Mouse (Mus musculus): Measurements from ENCODE around the gene Sall4. TPM values are rescaled to one million over a fixed set of nuclear protein-coding genes. Genes with fewer than 3 reads are reported as not detected.

The Sall4 gene
- polyA plus RNA-seq, 1 experiment, result not detected

DNA sequence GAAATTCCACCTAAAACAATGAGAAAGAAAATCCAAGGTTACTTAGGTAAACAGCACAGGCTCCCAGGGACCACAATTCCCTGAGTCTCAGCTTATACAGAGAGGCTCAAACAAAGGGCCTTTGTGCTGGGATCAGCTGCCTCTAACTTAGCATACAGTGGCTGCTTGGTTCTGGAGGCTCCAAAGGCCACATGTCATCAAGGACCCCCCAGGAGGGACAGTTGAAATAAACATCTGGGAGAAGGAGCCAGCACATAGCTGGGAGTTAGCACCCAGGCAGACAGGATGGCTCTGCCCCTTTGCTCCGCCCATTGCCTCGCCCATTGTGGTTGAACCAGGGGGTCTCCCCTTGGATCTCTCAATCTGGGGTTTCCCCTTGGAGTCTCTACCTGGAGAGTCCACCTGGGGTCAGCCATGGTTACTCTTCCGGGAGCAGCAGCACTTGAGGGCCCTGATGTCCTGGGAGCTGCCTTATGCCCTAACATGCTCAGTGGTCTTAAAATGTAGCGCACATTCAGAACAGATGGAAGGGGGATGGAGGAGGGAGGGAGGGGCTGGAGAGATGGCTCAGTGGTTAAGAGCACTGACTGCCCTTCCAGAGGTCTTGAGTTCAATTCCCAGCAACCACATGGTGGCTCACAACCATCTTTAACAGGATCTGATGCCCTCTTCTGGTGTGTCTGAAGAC, 23.5 kb upstream of the Sall4 start:
- no peaks in the 10 kb centered on the region for H3K4me1 ChIP-seq (ENCODE audit: control insufficient read depth, insufficient read depth, insufficient read length)
- no peak for TF ChIP-seq CTCF (IDR thresholded peaks at IDR 0.05; ENCODE audit: extremely low read depth, insufficient read depth, insufficient read length, insufficient replicate concordance)
- TF ChIP-seq POLR2A (IDR thresholded peaks at IDR 0.05; ENCODE audit: low read depth, low read length), result no peak
- H3K27me3 ChIP-seq (ENCODE audit: control insufficient read depth, insufficient read depth, low read length), result no peaks in the 10 kb centered on the region
- H3K27ac ChIP-seq (ENCODE audit: insufficient read depth, low read length), result no peak overlapping the region
- WGBS, result 87% methylated on average over 4 of the region's 4 CpGs
- no peak overlapping the region for H3K4me3 ChIP-seq (ENCODE audit: extremely low read depth, insufficient read depth, insufficient read length)
- no peaks in the 10 kb centered on the region for H3K36me3 ChIP-seq (ENCODE audit: control insufficient read depth, insufficient read depth, low read length)
- DNase-seq (ENCODE audit: low read depth in 1 of 2, low spot score in 2 of 2), result no peak

GRCm38 (mm10) chr2:168786174-168786573, 18.4 kb upstream of the Sall4 start:
- H3K4me1 ChIP-seq (ENCODE audit: control insufficient read depth, insufficient read depth, insufficient read length), result no peaks in the 10 kb centered on the region
- TF ChIP-seq CTCF (IDR thresholded peaks at IDR 0.05; ENCODE audit: extremely low read depth, insufficient read depth, insufficient read length, insufficient replicate concordance), result no peak
- TF ChIP-seq POLR2A (IDR thresholded peaks at IDR 0.05; ENCODE audit: low read depth, low read length), result no peak
- DNase-seq (ENCODE audit: low read depth in 1 of 2, low spot score in 2 of 2), result no peak
- H3K27me3 ChIP-seq (ENCODE audit: control insufficient read depth, insufficient read depth, low read length), result no peaks in the 10 kb centered on the region
- H3K4me3 ChIP-seq (ENCODE audit: extremely low read depth, insufficient read depth, insufficient read length), result no peak overlapping the region
- H3K27ac ChIP-seq (ENCODE audit: insufficient read depth, low read length), result no peak overlapping the region
- H3K36me3 ChIP-seq (ENCODE audit: control insufficient read depth, insufficient read depth, low read length), result no peaks in the 10 kb centered on the region
- WGBS, result 87% methylated on average over 9 of the region's 9 CpGs

GRCm38 (mm10) chr2:168780596-168780995, 12.9 kb upstream of the Sall4 start:
- Histone ChIP-seq H3K4me1 (ENCODE audit: control insufficient read depth, insufficient read depth, insufficient read length) (no peaks in the 10 kb centered on the region), H3K4me3 (ENCODE audit: extremely low read depth, insufficient read depth, insufficient read length) (no peak overlapping the region), H3K27ac (ENCODE audit: insufficient read depth, low read length) (no peak overlapping the region), H3K36me3 (ENCODE audit: control insufficient read depth, insufficient read depth, low read length) (no peaks in the 10 kb centered on the region), H3K27me3 (ENCODE audit: control insufficient read depth, insufficient read depth, low read length) (no peaks in the 10 kb centered on the region)
- 83% methylated on average over 9 of the region's 9 CpGs for WGBS
- TF ChIP-seq CTCF (IDR thresholded peaks at IDR 0.05; ENCODE audit: extremely low read depth, insufficient read depth, insufficient read length, insufficient replicate concordance) (no peak), POLR2A (IDR thresholded peaks at IDR 0.05; ENCODE audit: low read depth, low read length) (no peak)
- no peak for DNase-seq (ENCODE audit: low read depth in 1 of 2, low spot score in 2 of 2)

- no peaks in the 10 kb centered on the region for H3K36me3 ChIP-seq (ENCODE audit: control insufficient read depth, insufficient read depth, low read length)
- no peaks in the 10 kb centered on the region for H3K4me1 ChIP-seq (ENCODE audit: control insufficient read depth, insufficient read depth, insufficient read length)
- 69% methylated on average over 9 of the region's 9 CpGs for WGBS
- H3K27ac ChIP-seq (ENCODE audit: insufficient read depth, low read length), result no peak overlapping the region
- TF ChIP-seq CTCF (IDR thresholded peaks at IDR 0.05; ENCODE audit: extremely low read depth, insufficient read depth, insufficient read length, insufficient replicate concordance) (no peak), POLR2A (IDR thresholded peaks at IDR 0.05; ENCODE audit: low read depth, low read length) (no peak)
- no peak for DNase-seq (ENCODE audit: low read depth in 1 of 2, low spot score in 2 of 2)
- no peak overlapping the region for H3K4me3 ChIP-seq (ENCODE audit: extremely low read depth, insufficient read depth, insufficient read length)
- no peaks in the 10 kb centered on the region for H3K27me3 ChIP-seq (ENCODE audit: control insufficient read depth, insufficient read depth, low read length)
Measured at GRCm38 (mm10) chr2:168780024-168780423, 12.3 kb upstream of the Sall4 start.

DNA sequence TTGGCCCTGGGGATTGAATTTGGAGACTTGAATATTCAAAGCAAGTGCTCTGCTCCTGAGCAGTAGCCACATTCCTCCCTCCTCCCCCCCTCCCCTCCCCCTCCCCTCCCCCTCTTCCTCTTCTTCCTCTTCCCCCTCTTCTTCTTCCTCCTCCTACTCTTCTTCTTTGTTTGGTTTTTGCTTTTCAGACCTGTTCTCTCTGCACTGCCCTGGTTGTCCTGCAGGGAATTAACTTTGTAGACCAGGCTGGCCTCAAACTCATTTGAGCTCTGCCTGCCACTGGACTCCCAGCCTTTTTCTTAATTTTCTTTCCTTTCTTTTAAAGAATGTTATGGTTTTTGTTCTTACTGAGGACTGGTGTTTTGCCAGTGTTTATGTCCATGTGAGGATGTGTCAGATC, 9.7 kb upstream of the Sall4 start:
- Histone ChIP-seq H3K36me3 (ENCODE audit: control insufficient read depth, insufficient read depth, low read length) (no peaks in the 10 kb centered on the region), H3K27ac (ENCODE audit: insufficient read depth, low read length) (no peak overlapping the region), H3K4me1 (ENCODE audit: control insufficient read depth, insufficient read depth, insufficient read length) (no peaks in the 10 kb centered on the region), H3K4me3 (ENCODE audit: extremely low read depth, insufficient read depth, insufficient read length) (no peak overlapping the region), H3K27me3 (ENCODE audit: control insufficient read depth, insufficient read depth, low read length) (no peaks in the 10 kb centered on the region)
- no peak for TF ChIP-seq POLR2A (IDR thresholded peaks at IDR 0.05; ENCODE audit: low read depth, low read length)
- no peak for TF ChIP-seq CTCF (IDR thresholded peaks at IDR 0.05; ENCODE audit: extremely low read depth, insufficient read depth, insufficient read length, insufficient replicate concordance)
- DNase-seq (ENCODE audit: low read depth in 1 of 2, low spot score in 2 of 2), result no peak

DNA sequence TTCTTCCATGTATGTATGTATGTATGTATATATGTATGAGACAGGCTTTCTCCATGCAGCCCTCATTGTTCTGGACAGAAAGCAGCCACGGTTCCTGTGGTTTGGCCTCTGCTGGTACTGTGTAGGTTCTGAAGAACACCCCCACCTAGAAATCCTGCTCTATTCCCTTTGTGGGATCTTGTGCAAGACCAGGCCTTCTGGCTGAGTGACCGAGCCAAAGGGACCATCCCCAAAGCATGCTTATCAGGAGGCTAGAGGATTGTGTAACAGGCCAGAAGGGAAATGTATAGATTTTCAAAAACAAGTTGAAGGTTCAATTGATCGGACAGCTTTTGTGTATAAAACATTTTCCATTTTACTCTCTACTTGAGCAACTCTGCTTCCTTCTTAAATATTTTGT, 8.5 kb upstream of the Sall4 start:
- DNase-seq (ENCODE audit: low read depth in 1 of 2, low spot score in 2 of 2), result no peak
- no peak overlapping the region for H3K27ac ChIP-seq (ENCODE audit: insufficient read depth, low read length)
- 86% methylated on average over 3 of the region's 3 CpGs for WGBS
- TF ChIP-seq CTCF (IDR thresholded peaks at IDR 0.05; ENCODE audit: extremely low read depth, insufficient read depth, insufficient read length, insufficient replicate concordance), result no peak
- no peak for TF ChIP-seq POLR2A (IDR thresholded peaks at IDR 0.05; ENCODE audit: low read depth, low read length)
- no peak overlapping the region for H3K4me3 ChIP-seq (ENCODE audit: extremely low read depth, insufficient read depth, insufficient read length)
- H3K36me3 ChIP-seq (ENCODE audit: control insufficient read depth, insufficient read depth, low read length), result no peaks in the 10 kb centered on the region
- H3K4me1 ChIP-seq (ENCODE audit: control insufficient read depth, insufficient read depth, insufficient read length), result no peaks in the 10 kb centered on the region
- no peaks in the 10 kb centered on the region for H3K27me3 ChIP-seq (ENCODE audit: control insufficient read depth, insufficient read depth, low read length)

GRCm38 (mm10) chr2:168769259-168769658, 1.5 kb upstream of the Sall4 start:
- H3K4me3 ChIP-seq (ENCODE audit: extremely low read depth, insufficient read depth, insufficient read length), result no peak overlapping the region
- no peak overlapping the region for H3K27ac ChIP-seq (ENCODE audit: insufficient read depth, low read length)
- no peaks in the 10 kb centered on the region; the same call in 1 of the 2 replicates for H3K4me1 ChIP-seq (ENCODE audit: control insufficient read depth, insufficient read depth, insufficient read length)
- no peak for DNase-seq (ENCODE audit: low read depth in 1 of 2, low spot score in 2 of 2)
- H3K36me3 ChIP-seq (ENCODE audit: control insufficient read depth, insufficient read depth, low read length), result no peaks in the 10 kb centered on the region
- H3K27me3 ChIP-seq (ENCODE audit: control insufficient read depth, insufficient read depth, low read length), result peaks cover 16% of the 10 kb centered on the region
- TF ChIP-seq POLR2A (IDR thresholded peaks at IDR 0.05; ENCODE audit: low read depth, low read length) (no peak), CTCF (IDR thresholded peaks at IDR 0.05; ENCODE audit: extremely low read depth, insufficient read depth, insufficient read length, insufficient replicate concordance) (no peak)
- 68% methylated on average over 8 of the region's 8 CpGs for WGBS
